Mouse (Mus musculus) heart, embryonic 14.5 days (tissue): ENCODE data around the gene Ankrd33. TPM values are rescaled to one million over a fixed set of nuclear protein-coding genes. Genes with fewer than 3 reads are reported as not detected.

Experiments
- ATAC-seq: fragments of 200-750 bp; cut with Nextera tagmentation; 2 replicates; pipeline ENCODE4 v1.8.0; 2017; ENCODE audit warnings: low read depth, moderate TSS enrichment; ENCODE audit not compliant: insufficient number of reproducible peaks, insufficient read depth, low FRiP score
- H3K27ac ChIP-seq, 2 experiments: fragments of 200-500 bp in 1 of 2; fragments of 300-500 bp in 1 of 2; sonication (generic) in 1 of 2; replicated peaks in 1 of 2; 2 replicates each; pipeline ENCODE4 v1.5.1; 2012 to 2014; ENCODE audit warnings: low read depth in 2 of 2, low read length in 2 of 2, control low read depth in 1 of 2, mild to moderate bottlenecking in 1 of 2, mixed read lengths in 1 of 2; ENCODE audit not compliant: control insufficient read depth in 1 of 2, insufficient read depth in 1 of 2
- H3K27me3 ChIP-seq: fragments of 300-500 bp; sonication (generic); 2 replicates; pipeline ENCODE4 v1.6.1; 2014; ENCODE audit warnings: mild to moderate bottlenecking, low read length, control low read depth; ENCODE audit not compliant: control insufficient read depth, insufficient read depth
- H3K36me3 ChIP-seq: fragments of 300-500 bp; sonication (generic); 2 replicates; pipeline ENCODE4 v1.6.1; 2014; ENCODE audit warnings: mild to moderate bottlenecking, control low read depth, low read length, mixed read lengths; ENCODE audit not compliant: control insufficient read depth, insufficient read depth
- H3K4me1 ChIP-seq, 2 experiments: fragments of 200-500 bp in 1 of 2; fragments of 300-500 bp in 1 of 2; sonication (generic) in 1 of 2; 2 replicates each; pipeline ENCODE4 v1.6.1; 2012 to 2014; ENCODE audit warnings: low read length in 2 of 2, control low read depth in 1 of 2, mixed read lengths in 1 of 2; ENCODE audit not compliant: control insufficient read depth in 2 of 2, insufficient read depth in 2 of 2
- H3K4me2 ChIP-seq: fragments of 300-500 bp; sonication (generic); 2 replicates; pipeline ENCODE4 v1.6.1; 2014; ENCODE audit warnings: mild to moderate bottlenecking, low read length
- H3K4me3 ChIP-seq, 2 experiments: fragments of 200-500 bp in 1 of 2; fragments of 300-500 bp in 1 of 2; sonication (generic) in 1 of 2; 2 replicates each; pipeline ENCODE4 v1.5.1; 2012 to 2014; ENCODE audit warnings: low read length in 2 of 2, mild to moderate bottlenecking in 2 of 2, control low read depth in 1 of 2, low read depth in 1 of 2, moderate library complexity in 1 of 2; ENCODE audit not compliant: control insufficient read depth in 1 of 2, insufficient read depth in 1 of 2
- H3K9ac ChIP-seq: fragments of 300-500 bp; sonication (generic); 2 replicates; pipeline ENCODE4 v1.6.1; 2014; ENCODE audit warnings: mild to moderate bottlenecking, low read length
- H3K9me3 ChIP-seq: fragments of 300-500 bp; sonication (generic); 2 replicates; pipeline ENCODE4 v1.6.1; 2016; ENCODE audit warnings: low read length, control low read depth; ENCODE audit not compliant: control insufficient read depth
- whole genome bisulfite sequencing: fragments of 180-500 bp; shearing (Covaris S2); extraction: QIAGEN DNeasy Blood & Tissue Kit; methylation state at CpG from one replicate; pipeline ENCODE4 v1.1.7; 2014; 5-methylcytosine and 5-hydroxymethylcytosine counted together
- polyA plus RNA-seq: library from polyadenylated mRNA; unstranded; fragments of >200 nt; fragmentation: Nextera tagmentation; extraction: Ambion mirVana; gene quantifications from 2 replicates; pipeline ENCODE4 v1.2.1, GENCODE M21; 2014

The Ankrd33 gene
- polyA plus RNA-seq, 1 experiment from 2014 or later: not detected

DNA sequence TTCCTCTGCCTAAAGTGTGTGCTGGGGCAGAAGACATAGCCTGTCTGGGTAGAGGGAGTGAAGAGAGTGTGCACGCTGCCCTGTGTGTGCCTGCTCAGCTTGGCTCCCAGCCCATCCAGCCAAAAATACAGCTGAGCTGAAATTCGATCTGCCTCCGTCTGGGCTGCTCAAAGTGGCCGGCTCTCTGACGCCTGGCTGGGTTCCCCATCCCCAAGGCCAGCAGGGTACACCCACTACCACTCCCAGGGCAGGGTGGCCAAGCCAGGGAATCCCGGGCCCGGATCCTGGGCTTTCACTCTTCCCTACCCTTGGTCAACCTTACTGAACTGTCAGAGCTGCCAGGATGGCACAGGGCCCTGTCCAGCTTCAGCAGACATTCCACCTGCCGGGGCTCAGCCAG lies 27.9 kb downstream of the Ankrd33 start:
- peak overlapping the region; percentile 52 for H3K9ac ChIP-seq
- 18% methylated on average over 8 of the region's 8 CpGs for WGBS
- ATAC-seq: no peak
- H3K4me3 ChIP-seq: no peak overlapping the region; a peak in 1 of 4 replicates
- no peaks in the 10 kb centered on the region for H3K9me3 ChIP-seq
- no peaks in the 10 kb centered on the region for H3K36me3 ChIP-seq
- H3K4me2 ChIP-seq: peak overlapping the region; percentile 41
- H3K27ac ChIP-seq: peak overlapping the region; percentile 50 to 72; a peak in 3 of 4 replicates
- H3K4me1 ChIP-seq: peaks cover 63 to 83% of the 10 kb centered on the region in 2 experiments
- no peaks in the 10 kb centered on the region for H3K27me3 ChIP-seq

DNA sequence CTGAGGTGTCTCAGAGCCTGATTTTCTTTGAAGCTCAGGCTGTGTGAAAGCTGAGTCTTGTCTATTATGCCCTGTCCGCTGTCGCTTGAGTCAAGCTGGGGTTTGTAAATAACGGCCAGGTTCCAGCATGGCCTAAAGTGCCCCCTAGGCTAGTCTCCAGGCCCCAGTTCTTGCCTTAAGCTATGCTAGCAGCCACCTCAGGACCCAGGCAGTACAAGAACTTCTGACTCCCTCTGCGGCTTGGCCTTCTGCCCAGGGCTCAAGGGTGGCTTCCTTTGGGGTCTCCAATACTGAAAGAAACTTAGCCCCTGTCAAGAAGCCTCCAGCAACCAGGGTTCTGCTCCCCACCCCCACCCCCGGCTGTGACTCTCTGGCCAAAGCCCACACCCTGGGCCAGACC lies 28.6 kb downstream of the Ankrd33 start:
- WGBS: 87% methylated on average over 5 of the region's 5 CpGs
- H3K36me3 ChIP-seq: no peaks in the 10 kb centered on the region
- H3K27me3 ChIP-seq: no peaks in the 10 kb centered on the region
- H3K4me1 ChIP-seq: peaks cover 63 to 81% of the 10 kb centered on the region in 2 experiments
- no peaks in the 10 kb centered on the region for H3K9me3 ChIP-seq
- H3K27ac ChIP-seq: peak overlapping the region in 1 of 2 experiments; percentile 72; a peak in 1 of 4 replicates
- H3K4me2 ChIP-seq: no peak overlapping the region
- H3K9ac ChIP-seq: no peak overlapping the region
- no peak for ATAC-seq
- no peak overlapping the region for H3K4me3 ChIP-seq

DNA sequence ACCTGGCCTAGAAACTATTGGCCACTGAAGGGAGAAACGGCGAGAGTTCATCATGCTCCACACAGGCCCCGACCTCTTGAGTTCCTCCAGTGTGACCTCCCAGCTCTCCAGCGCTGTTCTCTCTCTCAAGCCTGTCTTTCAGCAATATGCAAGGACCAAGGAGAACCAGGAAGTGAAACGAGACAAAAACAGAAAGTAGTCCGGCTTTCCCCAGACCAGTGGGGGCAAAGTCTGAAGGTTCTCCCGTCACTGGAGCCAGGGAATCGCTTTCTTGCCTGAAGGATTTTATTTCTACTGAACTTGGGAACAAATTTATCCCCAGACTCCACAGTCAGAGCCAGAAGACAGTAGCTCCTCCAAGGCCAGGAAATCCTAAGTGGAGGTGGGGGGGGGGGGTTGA lies 29.2 kb downstream of the Ankrd33 start:
- H3K4me3 ChIP-seq: no peak overlapping the region
- H3K4me2 ChIP-seq: no peak overlapping the region
- no peak overlapping the region for H3K9ac ChIP-seq
- H3K9me3 ChIP-seq: no peaks in the 10 kb centered on the region
- WGBS: 77% methylated on average over 8 of the region's 8 CpGs
- H3K27me3 ChIP-seq: no peaks in the 10 kb centered on the region
- no peaks in the 10 kb centered on the region for H3K36me3 ChIP-seq
- peaks cover 57 to 75% of the 10 kb centered on the region in 2 experiments for H3K4me1 ChIP-seq
- ATAC-seq: no peak
- H3K27ac ChIP-seq: no peak overlapping the region; a peak in 1 of 4 replicates

DNA sequence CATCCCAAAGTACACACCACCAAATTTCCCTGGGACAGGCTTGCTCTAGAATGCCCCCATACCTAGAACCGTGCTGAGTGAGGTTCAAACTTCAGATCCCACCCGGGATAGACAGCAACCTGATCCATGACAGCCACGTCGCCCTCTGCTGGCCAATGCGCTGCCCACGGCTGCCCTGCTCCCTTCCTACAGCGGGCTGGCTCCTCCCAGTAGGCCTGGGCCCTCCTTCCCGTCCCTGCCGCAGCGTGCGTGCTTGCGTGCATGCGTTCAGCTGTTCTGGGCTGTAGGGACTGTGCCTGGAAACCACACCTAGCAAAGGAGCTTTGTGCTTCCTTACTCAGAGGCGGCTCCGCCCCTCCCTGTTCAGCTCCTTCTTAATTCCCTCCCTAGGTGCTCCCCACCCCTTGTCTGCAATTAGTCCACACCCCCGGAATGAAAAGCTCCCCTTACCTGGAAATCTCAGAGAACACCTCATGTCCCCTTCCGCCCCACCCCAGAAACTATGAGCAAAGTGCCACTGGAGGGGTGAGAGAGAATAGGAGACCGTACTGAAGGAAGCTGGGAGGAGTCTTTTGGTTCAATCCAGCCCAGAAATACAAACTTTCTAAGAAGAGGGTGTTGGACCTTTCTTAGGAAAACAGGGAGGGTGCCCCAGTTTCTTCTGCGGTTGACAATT lies 30.0 kb downstream of the Ankrd33 start:
- H3K27ac ChIP-seq: peak overlapping the region in 1 of 2 experiments; percentile 24; a peak in 1 of 4 replicates
- peak overlapping the region; percentile 50 for H3K4me2 ChIP-seq
- H3K4me3 ChIP-seq: no peak overlapping the region; a peak in 1 of 4 replicates
- H3K27me3 ChIP-seq: no peaks in the 10 kb centered on the region
- H3K36me3 ChIP-seq: no peaks in the 10 kb centered on the region
- H3K9ac ChIP-seq: peak overlapping the region; percentile 51; the same call in 1 of the 2 replicates
- WGBS: 11% methylated on average over 19 of the region's 19 CpGs
- H3K4me1 ChIP-seq: peaks cover 50 to 67% of the 10 kb centered on the region in 2 experiments
- H3K9me3 ChIP-seq: no peaks in the 10 kb centered on the region
- peak; percentile 86 for ATAC-seq

DNA sequence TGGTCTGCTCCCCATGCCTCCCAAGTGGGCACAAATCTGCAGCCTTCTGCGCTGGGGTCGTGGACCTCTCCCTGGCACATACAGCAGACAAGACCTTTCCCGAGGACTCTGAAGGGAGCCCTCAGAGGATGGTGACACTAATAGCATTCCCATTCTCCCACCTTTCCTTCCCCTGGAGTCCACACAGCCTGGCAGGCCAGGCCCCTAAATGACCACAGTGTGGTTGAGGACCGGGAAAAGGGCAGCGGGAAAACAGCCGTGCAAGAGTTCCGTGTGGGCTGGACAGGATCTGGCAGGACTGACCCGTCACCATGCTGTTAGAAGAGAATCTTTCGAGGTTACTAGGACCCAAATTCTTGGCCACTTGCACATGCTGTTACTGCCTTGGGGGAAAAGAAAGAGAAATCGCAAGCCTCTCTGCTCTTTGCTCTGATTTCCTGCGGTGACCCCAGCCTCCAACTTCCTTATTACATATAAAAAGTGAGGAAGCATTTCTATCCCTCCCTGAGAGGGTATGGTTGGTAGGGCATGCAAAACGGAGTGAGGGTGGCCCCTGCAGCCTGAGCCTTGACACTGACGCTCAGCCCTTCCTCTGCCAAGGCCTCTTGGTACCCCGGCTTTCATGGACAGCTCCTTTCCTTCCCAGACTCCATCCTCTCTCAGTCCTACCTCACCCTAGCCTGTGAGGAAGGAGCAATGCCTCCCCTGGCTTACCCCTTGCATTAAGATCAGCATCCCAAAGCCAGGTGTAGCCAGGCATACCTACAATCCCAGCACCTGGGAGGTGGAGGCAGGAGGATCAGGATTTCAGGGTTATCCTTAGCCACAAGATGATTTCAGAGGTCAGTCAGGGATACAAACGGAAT lies 30.8 kb downstream of the Ankrd33 start:
- H3K27me3 ChIP-seq: no peaks in the 10 kb centered on the region
- peak overlapping the region in 1 of 2 experiments; percentile 24; a peak in 1 of 4 replicates for H3K27ac ChIP-seq
- H3K4me2 ChIP-seq: peak overlapping the region; percentile 50; the same call in 1 of the 2 replicates
- H3K9me3 ChIP-seq: no peaks in the 10 kb centered on the region
- peaks cover 46 to 62% of the 10 kb centered on the region in 2 experiments for H3K4me1 ChIP-seq
- WGBS: 62% methylated on average over 15 of the region's 15 CpGs
- no peaks in the 10 kb centered on the region for H3K36me3 ChIP-seq
- ATAC-seq: no peak
- H3K9ac ChIP-seq: no peak overlapping the region; the same call in 1 of the 2 replicates
- H3K4me3 ChIP-seq: no peak overlapping the region

DNA sequence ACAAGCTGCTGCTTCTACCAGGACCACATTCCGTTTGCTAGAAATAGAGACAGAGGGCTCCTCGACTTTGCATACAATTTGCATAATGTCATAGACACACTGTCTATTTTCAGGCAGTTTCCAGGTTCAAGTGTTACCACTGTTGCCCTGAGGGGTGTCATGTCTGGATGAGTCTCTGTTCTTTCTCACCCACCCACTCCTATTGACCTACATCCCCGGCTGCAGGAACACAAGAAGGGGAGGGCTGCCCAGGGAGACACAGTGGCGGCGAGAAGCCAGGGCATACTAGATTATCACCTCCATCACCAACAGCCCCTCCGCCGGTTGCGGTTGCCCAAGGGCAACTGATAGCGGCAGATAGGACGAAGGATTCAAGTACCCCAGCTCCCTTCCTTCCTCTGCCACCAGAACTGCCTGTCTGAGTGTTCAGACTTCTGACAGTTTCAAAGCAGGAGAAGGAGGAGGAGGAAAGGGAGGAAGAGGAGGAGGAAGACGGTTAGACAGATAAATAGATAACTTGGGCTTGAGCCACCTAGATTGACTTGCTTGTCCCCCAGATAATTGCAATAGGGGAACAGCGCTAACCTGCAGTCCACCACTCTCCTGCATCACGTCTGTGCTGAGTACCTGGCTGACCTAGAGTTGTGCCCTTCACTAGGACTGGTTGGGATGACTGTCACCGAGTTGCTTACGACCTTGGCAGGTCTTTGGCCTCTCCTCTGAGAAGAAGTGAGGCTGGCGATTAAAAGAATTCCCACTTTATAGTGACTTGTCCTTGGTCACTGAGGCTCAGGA lies 31.8 kb downstream of the Ankrd33 start:
- H3K9ac ChIP-seq: no peak overlapping the region
- WGBS: 14% methylated on average over 16 of the region's 16 CpGs

DNA sequence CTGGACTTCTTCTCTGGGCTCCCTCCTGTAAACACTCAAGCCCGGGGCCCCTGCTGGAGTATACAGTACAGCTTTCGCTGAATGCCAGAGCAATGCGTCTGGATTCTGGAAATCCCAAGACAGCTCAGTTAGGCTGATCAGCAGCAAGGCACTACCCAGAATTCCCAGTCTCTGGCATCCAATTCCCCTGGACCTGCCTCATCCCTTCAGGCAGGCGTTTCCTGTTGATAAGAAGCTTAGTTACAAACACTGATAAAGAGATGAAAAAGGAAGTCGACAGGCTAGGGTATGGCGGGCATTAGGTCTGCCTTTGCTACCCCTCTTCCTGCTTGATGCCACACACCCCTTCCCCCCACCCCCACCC lies 32.3 kb downstream of the Ankrd33 start:
- peak overlapping the region; percentile 41 for H3K4me2 ChIP-seq
- peaks cover 43 to 52% of the 10 kb centered on the region in 2 experiments for H3K4me1 ChIP-seq

More for the DNA sequence above, 31.8 kb downstream of the Ankrd33 start:
- Histone ChIP-seq H3K9me3 (no peaks in the 10 kb centered on the region), H3K4me2 (peak overlapping the region; percentile 41), H3K27ac (peak overlapping the region; percentile 12 to 53; a peak in 3 of 4 replicates), H3K36me3 (no peaks in the 10 kb centered on the region), H3K27me3 (no peaks in the 10 kb centered on the region), H3K4me1 (peaks cover 46 to 57% of the 10 kb centered on the region in 2 experiments), H3K4me3 (no peak overlapping the region)
- ATAC-seq: no peak

More for the DNA sequence above, 32.3 kb downstream of the Ankrd33 start:
- no peaks in the 10 kb centered on the region for H3K36me3 ChIP-seq
- H3K27ac ChIP-seq: peak overlapping the region; percentile 12 to 53; a peak in 3 of 4 replicates
- no peak overlapping the region for H3K9ac ChIP-seq
- 4% methylated on average over 6 of the region's 6 CpGs for WGBS
- H3K27me3 ChIP-seq: no peaks in the 10 kb centered on the region
- peak; percentile 19; the same call in 1 of the 2 replicates for ATAC-seq
- no peaks in the 10 kb centered on the region for H3K9me3 ChIP-seq
- no peak overlapping the region for H3K4me3 ChIP-seq
